Mouse (Mus musculus) cortical plate, adult 2 months (tissue): ENCODE measurements at regions not wholly inside any gene's neighbourhood (a gene's known extent, or its start where the extent isn't known, plus 50 kb on each side); places are given as distances from the start of the nearest gene placed in this dataset.

ENCODE experiments used
- CTCF ChIP-seq: fragments of 200-500 bp; IDR thresholded peaks from 2 replicates; pipeline ENCODE4 v1.5.1; 2011; ENCODE audit warnings: mild to moderate bottlenecking, control low read depth, low read length; ENCODE audit not compliant: insufficient read depth; ENCODE audit errors: extremely low read depth
- POLR2A ChIP-seq: fragments of 200-500 bp; IDR thresholded peaks from 2 replicates; pipeline ENCODE4 v1.6.1; 2011; ENCODE audit warnings: mild to moderate bottlenecking, low read length, control low read depth; ENCODE audit not compliant: insufficient read depth; ENCODE audit errors: extremely low read depth

- no peak for TF ChIP-seq POLR2A
- no peak for TF ChIP-seq CTCF
These were observed 114.2 kb upstream of the Ppp6c start for GRCm38 (mm10) chr2:39340406-39340805.
